Mouse (Mus musculus) intestine, embryonic 16.5 days (tissue): ENCODE measurements around the gene Dpagt1. TPM values are rescaled to one million over a fixed set of nuclear protein-coding genes. Genes with fewer than 3 reads are reported as not detected.
"Not testable (repeated sequence)": the region's sequence is repeated elsewhere in the genome, so short reads cannot be mapped to it uniquely, and the experiment has no call there.

Source experiments
- ATAC-seq: fragments of 200-750 bp; cut with Nextera tagmentation; 2 replicates; pipeline ENCODE4 v1.8.0; 2017; ENCODE audit warnings: moderate TSS enrichment, moderate library complexity
- H3K27ac ChIP-seq: fragments of 300-500 bp; sonication (generic); 2 replicates; pipeline ENCODE4 v1.5.1; 2014; ENCODE audit warnings: mild to moderate bottlenecking, low read length
- H3K27me3 ChIP-seq: fragments of 300-500 bp; sonication (generic); replicated peaks from 2 replicates; pipeline ENCODE4 v1.6.1; 2014; ENCODE audit warnings: low read length, control low read depth, mixed read lengths; ENCODE audit not compliant: control insufficient read depth, insufficient read depth
- H3K36me3 ChIP-seq: fragments of 300-500 bp; sonication (generic); 2 replicates; pipeline ENCODE4 v1.6.1; 2014; ENCODE audit warnings: low read length, control low read depth; ENCODE audit not compliant: control insufficient read depth, insufficient read depth
- H3K4me1 ChIP-seq: fragments of 300-500 bp; sonication (generic); 2 replicates; pipeline ENCODE4 v1.6.1; 2014; ENCODE audit warnings: low read length, control low read depth, mixed read lengths; ENCODE audit not compliant: control insufficient read depth, insufficient read depth
- H3K4me2 ChIP-seq: fragments of 300-500 bp; sonication (generic); 2 replicates; pipeline ENCODE4 v1.6.1; 2014; ENCODE audit warnings: low read depth, low read length, control low read depth
- H3K4me3 ChIP-seq: fragments of 300-500 bp; sonication (generic); 2 replicates; pipeline ENCODE4 v1.5.1; 2014; ENCODE audit warnings: mild to moderate bottlenecking, low read length
- H3K9ac ChIP-seq: fragments of 300-500 bp; sonication (generic); 2 replicates; pipeline ENCODE4 v1.6.1; 2014; ENCODE audit warnings: low read depth, low read length
- H3K9me3 ChIP-seq: fragments of 300-500 bp; sonication (generic); 2 replicates; pipeline ENCODE4 v1.6.1; 2016; ENCODE audit warnings: low read length, control low read depth; ENCODE audit not compliant: control insufficient read depth
- WGBS: fragments of 180-500 bp; shearing (Covaris S2); extraction: QIAGEN DNeasy Blood & Tissue Kit; methylation state at CpG from one replicate; pipeline ENCODE4 v1.1.7; 2014; 5-methylcytosine and 5-hydroxymethylcytosine counted together
- polyA plus RNA-seq: library from polyadenylated mRNA; unstranded; fragments of >200 nt; fragmentation: Nextera tagmentation; extraction: Ambion mirVana; gene quantifications from 2 replicates; pipeline ENCODE4 v1.2.1, GENCODE M21; 2015

Dpagt1 gene
- polyA plus RNA-seq, 1 experiment from 2014 or later, result 42.7 TPM

DNA sequence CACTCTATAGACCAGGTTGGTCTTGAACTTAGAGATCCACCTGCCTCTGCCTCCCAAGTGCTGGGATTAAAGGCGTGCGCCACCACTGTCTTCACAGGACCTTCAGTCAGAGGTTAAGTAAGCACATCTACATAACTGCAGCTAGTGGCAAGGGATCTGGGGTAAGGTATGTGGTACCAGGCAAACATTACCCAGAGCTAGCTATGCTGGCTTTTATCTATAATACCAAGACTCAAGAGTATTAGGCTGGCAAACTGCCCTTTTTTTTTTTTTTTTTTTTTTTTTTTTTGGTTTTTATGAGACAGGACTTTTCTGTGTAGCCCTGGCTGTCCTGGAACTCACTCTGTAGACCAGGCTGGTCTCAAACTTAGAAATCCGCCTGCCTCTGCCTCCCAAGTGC lies 25.8 kb upstream of the Dpagt1 start:
- not testable (repeated sequence) for ATAC-seq, H3K9ac ChIP-seq, H3K27me3 ChIP-seq, H3K27ac ChIP-seq, H3K9me3 ChIP-seq, H3K4me3 ChIP-seq, H3K4me2 ChIP-seq, H3K4me1 ChIP-seq
- peaks cover 11% of the 10 kb centered on the region for H3K36me3 ChIP-seq
- 96% methylated on average over 3 of the region's 3 CpGs for WGBS

- Histone ChIP-seq H3K4me3 (peak within 1 kb of the TSS; percentile 96), H3K9ac (peak within 1 kb of the TSS; percentile 95), H3K4me2 (peak within 1 kb of the TSS; percentile 49), H3K27me3 (no peaks in the 10 kb centered on the region), H3K9me3 (no peaks in the 10 kb centered on the region), H3K36me3 (peaks cover 8% of the 10 kb centered on the region; the same call in 1 of the 2 replicates), H3K4me1 (peaks cover 7% of the 10 kb centered on the region), H3K27ac (peak within 1 kb of the TSS; percentile 74)
- WGBS, result under 1% methylated on average over 54 of the region's 54 CpGs
- peak; percentile 99 for ATAC-seq
These were observed 20.2 kb upstream of the Dpagt1 start, which contains the start of gene Hinfp for GRCm38 (mm10) chr9:44305466-44306079. Hinfp (minus strand) TSS chr9:44305671.

DNA sequence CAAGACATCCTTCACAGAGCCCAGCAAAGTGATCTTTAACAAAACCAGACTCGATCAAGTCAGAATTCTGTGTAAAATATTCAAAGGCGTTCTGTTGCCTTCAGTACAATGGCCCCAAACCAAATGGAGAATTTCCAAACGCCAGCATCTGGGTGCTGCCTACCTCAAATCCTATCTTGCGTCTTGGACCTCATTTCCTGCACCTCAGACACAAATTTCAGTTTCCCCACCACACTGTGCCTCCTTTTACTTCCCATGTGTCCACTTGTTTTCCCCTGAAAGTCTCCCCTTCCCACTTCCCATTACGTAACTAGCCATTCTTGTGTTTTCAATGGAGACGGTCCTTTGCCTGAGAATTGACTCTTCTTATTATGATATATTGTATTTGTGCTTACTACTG lies 19.3 kb upstream of the Dpagt1 start:
- WGBS, result 87% methylated on average over 6 of the region's 6 CpGs

DNA sequence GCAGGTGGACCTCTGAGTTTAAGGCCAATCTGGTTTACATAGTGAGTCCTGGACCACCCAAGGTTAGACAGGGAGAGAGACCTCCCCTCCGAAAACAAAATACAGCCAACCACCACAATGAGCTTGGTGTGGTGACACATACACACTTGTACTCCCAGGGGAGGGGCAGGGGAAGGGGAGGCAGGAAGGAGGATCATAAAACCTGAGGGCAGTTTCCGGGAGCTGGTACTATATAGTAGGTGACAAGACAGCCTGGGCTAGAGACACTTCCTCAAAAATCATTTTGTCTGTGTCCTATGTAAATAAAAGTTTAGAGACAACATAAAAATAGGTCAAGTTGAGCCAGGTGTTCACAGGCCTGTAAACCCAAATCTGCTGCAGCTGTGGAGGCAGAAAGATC lies 18.6 kb upstream of the Dpagt1 start:
- H3K27me3 ChIP-seq, result no peaks in the 10 kb centered on the region
- peaks cover 19% of the 10 kb centered on the region for H3K4me1 ChIP-seq
- ATAC-seq, result no peak
- no peak overlapping the region for H3K4me2 ChIP-seq
- H3K9me3 ChIP-seq, result no peaks in the 10 kb centered on the region
- H3K4me3 ChIP-seq, result no peak overlapping the region
- no peak overlapping the region for H3K27ac ChIP-seq
- no peak overlapping the region for H3K9ac ChIP-seq
- H3K36me3 ChIP-seq, result peaks cover 5% of the 10 kb centered on the region; the same call in 1 of the 2 replicates
- 67% methylated on average over 2 of the region's 2 CpGs for WGBS

More for the DNA sequence above, 19.3 kb upstream of the Dpagt1 start:
- ATAC-seq, result no peak
- no peak overlapping the region for H3K4me3 ChIP-seq
- no peak overlapping the region for H3K27ac ChIP-seq
- no peak overlapping the region for H3K4me2 ChIP-seq
- H3K9me3 ChIP-seq, result no peaks in the 10 kb centered on the region
- H3K36me3 ChIP-seq, result peaks cover 8% of the 10 kb centered on the region; the same call in 1 of the 2 replicates
- H3K9ac ChIP-seq, result no peak overlapping the region
- peaks cover 16% of the 10 kb centered on the region for H3K4me1 ChIP-seq
- H3K27me3 ChIP-seq, result no peaks in the 10 kb centered on the region

DNA sequence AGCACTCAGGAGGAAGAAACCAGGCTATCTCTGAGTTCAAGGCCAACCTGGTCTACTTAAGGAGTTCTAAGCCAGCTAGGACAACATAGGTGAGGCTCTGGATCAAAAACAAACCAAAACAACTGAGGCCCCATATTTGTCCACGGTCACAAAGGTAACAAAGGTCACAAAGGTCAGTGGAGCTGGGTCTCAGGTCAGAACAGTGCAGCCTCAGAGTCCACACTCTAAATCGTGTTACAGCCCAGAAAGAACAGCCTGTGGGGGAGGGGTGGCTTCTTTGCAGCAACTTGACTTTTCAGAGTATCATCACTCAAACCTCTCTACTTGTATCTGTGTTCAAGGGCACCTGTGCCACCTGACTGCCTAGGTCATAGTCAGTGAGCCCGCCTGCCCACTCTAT lies 16.1 kb upstream of the Dpagt1 start:
- ATAC-seq, result no peak
- Histone ChIP-seq H3K27me3 (no peaks in the 10 kb centered on the region), H3K4me2 (no peak overlapping the region), H3K27ac (no peak overlapping the region), H3K4me1 (peaks cover 11% of the 10 kb centered on the region), H3K9ac (no peak overlapping the region), H3K9me3 (no peaks in the 10 kb centered on the region), H3K4me3 (no peak overlapping the region), H3K36me3 (peaks cover 7% of the 10 kb centered on the region; the same call in 1 of the 2 replicates)
- 52% methylated on average over 3 of the region's 3 CpGs for WGBS

GRCm38 (mm10) chr9:44310750-44311135 lies 15.1 kb upstream of the Dpagt1 start:
- Histone ChIP-seq H3K36me3 (peaks cover 7% of the 10 kb centered on the region; the same call in 1 of the 2 replicates), H3K27me3 (no peaks in the 10 kb centered on the region), H3K27ac (peak overlapping the region; percentile 30; the same call in 1 of the 2 replicates), H3K4me2 (peak overlapping the region; percentile 30; the same call in 1 of the 2 replicates), H3K4me3 (no peak overlapping the region), H3K4me1 (peaks cover 11% of the 10 kb centered on the region), H3K9me3 (no peaks in the 10 kb centered on the region), H3K9ac (peak overlapping the region; percentile 44)
- WGBS, result 40% methylated on average over 10 of the region's 10 CpGs
- ATAC-seq, result peak; percentile 9; the same call in 1 of the 2 replicates

- peaks cover 11% of the 10 kb centered on the region for H3K4me1 ChIP-seq
- H3K9me3 ChIP-seq, result no peaks in the 10 kb centered on the region
- no peak overlapping the region for H3K4me3 ChIP-seq
- 14% methylated on average over 27 of the region's 27 CpGs for WGBS
- H3K36me3 ChIP-seq, result peaks cover 10% of the 10 kb centered on the region; the same call in 1 of the 2 replicates
- H3K9ac ChIP-seq, result peak overlapping the region; percentile 44; the same call in 1 of the 2 replicates
- H3K27me3 ChIP-seq, result no peaks in the 10 kb centered on the region
- H3K4me2 ChIP-seq, result peak overlapping the region; percentile 30; the same call in 1 of the 2 replicates
- ATAC-seq, result peak; percentile 71
- H3K27ac ChIP-seq, result peak overlapping the region; percentile 30; the same call in 1 of the 2 replicates
These were observed 14.4 kb upstream of the Dpagt1 start for GRCm38 (mm10) chr9:44311136-44312134.

GRCm38 (mm10) chr9:44313476-44314256 lies 12.2 kb upstream of the Dpagt1 start:
- peaks cover 22% of the 10 kb centered on the region for H3K4me1 ChIP-seq
- H3K27ac ChIP-seq, result no peak overlapping the region
- H3K4me3 ChIP-seq, result no peak overlapping the region
- no peaks in the 10 kb centered on the region for H3K27me3 ChIP-seq
- WGBS, result 76% methylated on average over 19 of the region's 19 CpGs
- H3K4me2 ChIP-seq, result no peak overlapping the region
- H3K9me3 ChIP-seq, result no peaks in the 10 kb centered on the region
- ATAC-seq, result no peak
- H3K9ac ChIP-seq, result no peak overlapping the region
- peaks cover 10% of the 10 kb centered on the region; the same call in 1 of the 2 replicates for H3K36me3 ChIP-seq
